Mouse (Mus musculus): ENCODE results near the gene Cltrn.

DNA sequence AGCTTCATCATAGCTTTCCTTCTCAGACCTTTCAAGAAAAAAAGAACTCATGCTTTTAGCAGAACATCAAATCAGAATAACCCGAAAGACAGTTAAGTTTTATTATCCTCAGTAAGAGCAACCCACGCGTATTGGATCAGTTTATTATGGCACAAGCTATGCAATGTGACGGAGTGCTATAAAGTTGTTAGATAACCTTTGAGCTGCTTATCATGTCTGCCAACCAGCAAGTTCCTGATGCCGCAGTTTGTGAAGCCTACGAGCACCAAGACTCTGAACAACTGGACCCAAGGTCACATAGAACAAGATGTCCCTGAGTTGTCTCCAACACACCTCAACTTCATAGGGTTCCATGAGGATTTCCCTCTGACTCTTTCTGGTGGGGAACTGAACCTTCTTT, 25.1 kb downstream of the Cltrn start:
- TF ChIP-seq POLR2A (IDR thresholded peaks at IDR 0.05; ENCODE audit: extremely low read depth, insufficient read depth, low read length) (no peak), CTCF (IDR thresholded peaks at IDR 0.05; ENCODE audit: low read depth, low read length) (no peak)
